7 mouse cellular contexts compared by ENCODE assay signal in genomic region chr8:84687003-84687704, GRCm38 (mm10). TPM values are rescaled to one million over a fixed set of nuclear protein-coding genes. Genes with fewer than 3 reads are reported as not detected.
DNase-seq lines count a peak whose midpoint lies in the region; ATAC-seq lines count a peak whose summit lies in the region.

No protein-coding gene starts in this region.

- H3K9me3 ChIP-seq in neural tube, embryonic 15.5 days (replicated peaks), result no peaks in the 10 kb centered on the region

- peak; percentile 18 for ATAC-seq in neural tube, embryonic 15.5 days (ENCODE audit: low FRiP score)

- H3K4me3 ChIP-seq in neural tube, embryonic 15.5 days (replicated peaks), result peak overlapping the region; percentile 99

- H3K36me3 ChIP-seq in neural tube, embryonic 15.5 days, result peaks cover 16% of the 10 kb centered on the region

- H3K27me3 ChIP-seq in neural tube, embryonic 15.5 days (replicated peaks), result no peaks in the 10 kb centered on the region

- peak overlapping the region; percentile 99 for H3K9ac ChIP-seq in neural tube, embryonic 15.5 days (replicated peaks)

- WGBS in neural tube, embryonic 15.5 days, result under 1% methylated on average over 48 of the region's 62 CpGs

- DNase-seq in ovary, adult 18-20 months (ENCODE audit: low spot score), result peak; percentile 64
- DNase-seq in ovary, postnatal 14 days (ENCODE audit: low spot score), result no peak
- DNase-seq in c-Kit-positive CD71-positive TER-119-positive erythroid progenitor cells, embryonic 14.5 days (ENCODE audit: low spot score), result peak; percentile 40
- peak; percentile 43 for DNase-seq in heart, postnatal 4 days
- DNase-seq in liver, result peak; percentile 78
- DNase-seq in frontal cortex, postnatal 36 days (ENCODE audit: low spot score in 2 of 2), result no peak

- peaks cover 63% of the 10 kb centered on the region for H3K4me1 ChIP-seq in neural tube, embryonic 15.5 days

- peak overlapping the region; percentile 76 for H3K4me2 ChIP-seq in neural tube, embryonic 15.5 days

- peak overlapping the region; percentile 88 for H3K27ac ChIP-seq in neural tube, embryonic 15.5 days (replicated peaks)

RNA-seq across cellular contexts. Expression of gene Nacc1, which starts 0.5 kb away (rescaled TPM):
- 10 to 100 TPM; 65.0 to 68.7 TPM for total RNA-seq in heart, postnatal 4 days (2021)
- 12.3 and 14.1 TPM in 2 replicates for polyA plus RNA-seq in neural tube, embryonic 15.5 days (2015; fragmentation: Nextera tagmentation; extraction: Ambion mirVana)

RNA-seq across cellular contexts. Expression of gene Trmt1, which starts 1.0 kb away (rescaled TPM):
- 10 to 100 TPM; 47.4 to 48.8 TPM for total RNA-seq in heart, postnatal 4 days (2021)
- polyA plus RNA-seq in neural tube, embryonic 15.5 days (2015; fragmentation: Nextera tagmentation; extraction: Ambion mirVana), result 66.7 and 75.1 TPM in 2 replicates

RNA-seq across cellular contexts. Expression of gene Lyl1, which starts 14.1 kb away (rescaled TPM):
- 10 to 100 TPM in 1 of 2 experiments, 1 to 10 TPM in 1; 9.6 to 10.6 TPM for total RNA-seq in heart, postnatal 4 days (2021)
- 3.1 and 6.1 TPM in 2 replicates for polyA plus RNA-seq in neural tube, embryonic 15.5 days (2015; fragmentation: Nextera tagmentation; extraction: Ambion mirVana)

RNA-seq across cellular contexts. Expression of gene Ier2, which starts 24.5 kb away (rescaled TPM):
- 10 to 100 TPM; 33.3 to 35.5 TPM for total RNA-seq in heart, postnatal 4 days (2021)
- polyA plus RNA-seq in neural tube, embryonic 15.5 days (2015; fragmentation: Nextera tagmentation; extraction: Ambion mirVana), result 20.3 and 33.1 TPM in 2 replicates

RNA-seq across cellular contexts. Expression of gene G430095P16Rik, which starts 35.7 kb away (rescaled TPM):
- 1 to 10 TPM; 1.1 to 1.3 TPM for total RNA-seq in heart, postnatal 4 days (2021)
- 1.4 and 1.8 TPM in 2 replicates for polyA plus RNA-seq in neural tube, embryonic 15.5 days (2015; fragmentation: Nextera tagmentation; extraction: Ambion mirVana)

Comparison
In these comparisons a context has a peak if more than half of its experiments do, and no peak if none do; other contexts are left out.
1. DNase-seq: peak in ovary, adult 18-20 months (single experiment), c-Kit-positive CD71-positive TER-119-positive erythroid progenitor cells, embryonic 14.5 days (single experiment), heart, postnatal 4 days (single experiment) and liver (single experiment); none in ovary, postnatal 14 days (single experiment) and frontal cortex, postnatal 36 days (0 of 2).